Mouse (Mus musculus) myocyte (in vitro differentiated cells): ENCODE results near the gene 4930518I15Rik. TPM values are rescaled to one million over a fixed set of nuclear protein-coding genes. Genes with fewer than 3 reads are reported as not detected.

ENCODE experiments used
- H3K27me3 ChIP-seq: one replicate; pipeline ENCODE4 v1.6.1; 2011; ENCODE audit not compliant: control insufficient read depth, insufficient read depth, insufficient read length
- H3K36me3 ChIP-seq: one replicate; pipeline ENCODE4 v1.6.1; 2011; ENCODE audit not compliant: control insufficient read depth, insufficient read depth
- H3K4me2 ChIP-seq: one replicate; pipeline ENCODE4 v1.6.1; 2011; ENCODE audit warnings: low read depth, control low read depth
- H3K4me3 ChIP-seq: one replicate; pipeline ENCODE4 v1.5.1; 2011; ENCODE audit warnings: mild to moderate bottlenecking, control low read depth, moderate library complexity
- H3K79me2 ChIP-seq: one replicate; pipeline ENCODE4 v1.6.1; 2011; ENCODE audit not compliant: control insufficient read depth, insufficient read depth
- H3ac ChIP-seq: one replicate; pipeline ENCODE4 v1.6.1; 2011; ENCODE audit not compliant: control insufficient read depth, insufficient read length
- CEBPB ChIP-seq: IDR thresholded peaks from 2 replicates; pipeline ENCODE4 v1.6.1; 2011; ENCODE audit warnings: mild to moderate bottlenecking, moderate library complexity; ENCODE audit not compliant: poor library complexity, insufficient read depth, severe bottlenecking
- E2F4 ChIP-seq: IDR thresholded peaks from one replicate; pipeline ENCODE4 v1.6.1; 2011; ENCODE audit warnings: mild to moderate bottlenecking, control low read depth, moderate library complexity; ENCODE audit not compliant: insufficient read depth
- MAX ChIP-seq: IDR thresholded peaks from one replicate; pipeline ENCODE4 v1.6.1; 2011; ENCODE audit warnings: low read depth, mild to moderate bottlenecking, control low read depth
- MYOD1 ChIP-seq, 3 experiments: IDR thresholded peaks; one replicate each; pipeline ENCODE4 v1.6.1; 2011; ENCODE audit warnings: control low read depth in 2 of 3, low read depth in 2 of 3, mild to moderate bottlenecking in 2 of 3, moderate library complexity in 1 of 3; ENCODE audit not compliant: insufficient read length in 2 of 3, control insufficient read depth in 1 of 3
- MYOG ChIP-seq, 3 experiments: IDR thresholded peaks; one replicate each; pipeline ENCODE4 v1.6.1; 2011; ENCODE audit warnings: control low read depth in 2 of 3, low read depth in 2 of 3, mild to moderate bottlenecking in 2 of 3; ENCODE audit not compliant: insufficient read length in 2 of 3, control insufficient read depth in 1 of 3, insufficient read depth in 1 of 3
- POLR2A ChIP-seq: IDR thresholded peaks from one replicate; pipeline ENCODE4 v1.6.1; 2011; ENCODE audit warnings: low read depth, mild to moderate bottlenecking, control low read depth, moderate library complexity; ENCODE audit not compliant: insufficient read length
- POLR2AphosphoS2 ChIP-seq: IDR thresholded peaks from one replicate; pipeline ENCODE4 v1.6.1; 2011; ENCODE audit warnings: low read depth, control low read depth; ENCODE audit not compliant: insufficient read length
- REST ChIP-seq: IDR thresholded peaks from one replicate; pipeline ENCODE4 v1.6.1; 2011; ENCODE audit warnings: mild to moderate bottlenecking, control low read depth, moderate library complexity; ENCODE audit not compliant: insufficient read depth, insufficient read length
- SRF ChIP-seq: IDR thresholded peaks from one replicate; pipeline ENCODE4 v1.6.1; 2011; ENCODE audit warnings: low read depth; ENCODE audit not compliant: control insufficient read depth, insufficient read length
- TCF12 ChIP-seq: IDR thresholded peaks from one replicate; pipeline ENCODE4 v1.6.1; 2011; ENCODE audit warnings: mild to moderate bottlenecking, control low read depth; ENCODE audit not compliant: poor library complexity, insufficient read depth, severe bottlenecking
- TCF3 ChIP-seq: IDR thresholded peaks from one replicate; pipeline ENCODE4 v1.6.1; 2011; ENCODE audit warnings: low read depth, control low read depth; ENCODE audit not compliant: insufficient read length
- USF1 ChIP-seq: IDR thresholded peaks from one replicate; pipeline ENCODE4 v1.6.1; 2011; ENCODE audit warnings: low read depth, mild to moderate bottlenecking, control low read depth, moderate library complexity
- polyA plus RNA-seq: library from polyadenylated mRNA; unstranded; fragments of >200 nt; fragmentation: generic; extraction: Trizol; gene quantifications from one replicate; pipeline ENCODE4 v1.2.1, GENCODE M21; 2012; ENCODE audit warnings: missing spikeins

The 4930518I15Rik gene
- polyA plus RNA-seq, 1 experiment = 0.26 TPM

GRCm38 (mm10) chr2:156868994-156869393 is 11.2 kb upstream of the 4930518I15Rik start:
- Histone ChIP-seq H3K4me2 (no peak overlapping the region), H3K79me2 (peaks cover 49% of the 10 kb centered on the region), H3K4me3 (no peak overlapping the region), H3K27me3 (no peaks in the 10 kb centered on the region), H3K36me3 (peaks cover 40% of the 10 kb centered on the region), H3ac (no peak overlapping the region)
- TF ChIP-seq E2F4 (no peak), POLR2A (no peak)

GRCm38 (mm10) chr2:156864481-156864880 is 6.7 kb upstream of the 4930518I15Rik start:
- peaks cover 21% of the 10 kb centered on the region for H3K36me3 ChIP-seq
- H3K79me2 ChIP-seq = peaks cover 63% of the 10 kb centered on the region
- no peaks in the 10 kb centered on the region for H3K27me3 ChIP-seq
- H3K4me3 ChIP-seq = peak overlapping the region; percentile 84
- H3ac ChIP-seq = peak overlapping the region; percentile 78
- TF ChIP-seq POLR2AphosphoS2 (no peak), E2F4 (no peak), MYOG (IDR thresholded peaks at IDR 0.05; ENCODE audit: control insufficient read depth in 1 of 3, insufficient read depth in 1 of 3, insufficient read length in 2 of 3, low read depth in 2 of 3) (no peak), TCF12 (no peak), MAX (no peak), SRF (no peak), MYOD1 (IDR thresholded peaks at IDR 0.05; ENCODE audit: control insufficient read depth in 1 of 3, insufficient read length in 2 of 3, low read depth in 2 of 3) (no peak), REST (no peak), USF1 (no peak), CEBPB (no peak)
- H3K4me2 ChIP-seq = peak overlapping the region; percentile 87

GRCm38 (mm10) chr2:156863487-156864160 is 5.9 kb upstream of the 4930518I15Rik start:
- H3K4me3 ChIP-seq = peak overlapping the region; percentile 84
- peak overlapping the region; percentile 78 for H3ac ChIP-seq
- H3K27me3 ChIP-seq = no peaks in the 10 kb centered on the region
- H3K79me2 ChIP-seq = peaks cover 59% of the 10 kb centered on the region
- peak overlapping the region; percentile 87 for H3K4me2 ChIP-seq
- H3K36me3 ChIP-seq = peaks cover 17% of the 10 kb centered on the region
- TF ChIP-seq CEBPB (0 out of 2 replicates have a peak, but pooled peaks have one; percentile 47), TCF3 (no peak), SRF (peak; percentile 75)

GRCm38 (mm10) chr2:156862772-156863486 is 5.2 kb upstream of the 4930518I15Rik start, which contains the start of gene Rab5if:
Rab5if (plus strand) TSS chr2:156863128.
- no peaks in the 10 kb centered on the region for H3K27me3 ChIP-seq
- H3K4me3 ChIP-seq = peak within 1 kb of the TSS; percentile 84
- H3K36me3 ChIP-seq = peaks cover 15% of the 10 kb centered on the region
- H3K4me2 ChIP-seq = peak within 1 kb of the TSS; percentile 87
- peak within 1 kb of the TSS; percentile 78 for H3ac ChIP-seq
- peaks cover 53% of the 10 kb centered on the region for H3K79me2 ChIP-seq
- TF ChIP-seq TCF12 (no peak), TCF3 (no peak), MYOD1 (IDR thresholded peaks at IDR 0.05; ENCODE audit: control insufficient read depth in 1 of 3, insufficient read length in 2 of 3, low read depth in 2 of 3) (peak in 1 of 3 experiments; percentile 41), POLR2A (peak; percentile 92), USF1 (no peak), REST (no peak), MAX (no peak), POLR2AphosphoS2 (peak; percentile 83), MYOG (IDR thresholded peaks at IDR 0.05; ENCODE audit: control insufficient read depth in 1 of 3, insufficient read depth in 1 of 3, insufficient read length in 2 of 3, low read depth in 2 of 3) (peak in 2 of 3 experiments; percentile 20 to 42), SRF (peak; percentile 29)

- Histone ChIP-seq H3ac (peak overlapping the region; percentile 78), H3K36me3 (peaks cover 12% of the 10 kb centered on the region), H3K79me2 (peaks cover 46% of the 10 kb centered on the region), H3K4me3 (peak overlapping the region; percentile 84), H3K27me3 (no peaks in the 10 kb centered on the region), H3K4me2 (peak overlapping the region; percentile 80)
- TF ChIP-seq E2F4 = no peak
Observed at GRCm38 (mm10) chr2:156862041-156862717, 4.4 kb upstream of the 4930518I15Rik start.
